Mouse (Mus musculus): ENCODE measurements at regions not wholly inside any gene's neighbourhood (a gene's known extent, or its start where the extent isn't known, plus 50 kb on each side); places are given as distances from the start of the nearest gene placed in this dataset.
A peak's percentile ranks its signal among the peaks of the same experiment; 100 is the strongest.

DNA sequence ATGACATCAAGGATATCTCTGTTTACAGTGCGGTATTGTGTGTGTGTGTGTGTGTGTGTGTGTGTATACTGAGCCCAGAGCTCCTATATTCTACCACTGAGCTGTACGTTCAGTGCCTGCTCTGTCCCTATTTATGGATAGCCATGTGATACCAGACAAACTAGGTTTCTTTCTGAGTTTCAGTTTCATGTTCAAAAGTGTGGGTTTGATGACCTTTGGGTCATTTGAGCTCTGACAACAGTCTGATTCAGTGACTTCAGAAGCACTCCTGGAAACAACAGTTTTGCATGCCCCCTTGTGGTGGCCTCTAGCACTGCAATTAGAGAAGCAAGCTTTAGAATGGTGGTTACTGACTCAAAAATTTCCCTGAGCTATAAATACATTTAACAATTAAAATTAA lies 50.9 kb upstream of the Tent2 start:
- peak; percentile 59 for DNase-seq (ENCODE audit: inconsistent ontology term)

DNA sequence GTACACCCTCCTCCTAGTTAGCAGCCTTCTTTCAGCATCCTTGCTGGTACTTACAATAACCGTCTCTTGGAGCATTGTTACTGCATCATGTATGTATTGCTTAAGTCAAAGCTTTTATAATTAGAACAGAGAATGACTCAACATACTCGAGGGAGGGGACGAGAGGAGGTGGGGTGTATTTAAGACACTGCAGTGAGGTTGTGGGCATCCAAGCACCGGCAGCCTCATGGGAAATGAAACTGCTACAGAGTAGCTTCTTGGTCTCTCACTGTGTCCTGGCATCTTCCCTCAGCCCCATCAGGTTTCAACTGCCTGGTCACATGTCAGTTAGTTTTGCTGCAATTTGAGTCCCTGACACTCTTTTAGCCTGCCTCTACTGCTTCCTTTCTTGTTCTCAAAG lies 50.7 kb upstream of the Homer1 start:
- no peak for DNase-seq (ENCODE audit: inconsistent ontology term)

All from Muller cell, postnatal 12 days (primary cell).